Mouse (Mus musculus) lung, embryonic 14.5 days (tissue): Measurements from ENCODE around the gene Cgnl1. TPM values are rescaled to one million over a fixed set of nuclear protein-coding genes. Genes with fewer than 3 reads are reported as not detected.

Experiments used
- ATAC-seq: fragments of 200-750 bp; cut with Nextera tagmentation; 2 replicates; pipeline ENCODE4 v1.8.0; 2017; ENCODE audit warnings: mild to moderate bottlenecking, moderate TSS enrichment, moderate library complexity; ENCODE audit not compliant: insufficient read depth
- DNase-seq: peaks from one replicate; pipeline ENCODE4 v3.0.0-alpha.2; 2015
- H3K27ac ChIP-seq: fragments of 300-500 bp; sonication (generic); 2 replicates; pipeline ENCODE4 v1.5.1; 2014; ENCODE audit warnings: low read depth, mild to moderate bottlenecking, moderate library complexity
- H3K27me3 ChIP-seq: fragments of 300-500 bp; sonication (generic); 2 replicates; pipeline ENCODE4 v1.6.1; 2014; ENCODE audit warnings: low read length, control low read depth; ENCODE audit not compliant: insufficient read depth
- H3K36me3 ChIP-seq: fragments of 300-500 bp; sonication (generic); 2 replicates; pipeline ENCODE4 v1.6.1; 2014; ENCODE audit warnings: control low read depth; ENCODE audit not compliant: insufficient read depth
- H3K4me1 ChIP-seq: fragments of 300-500 bp; sonication (generic); 2 replicates; pipeline ENCODE4 v1.6.1; 2014; ENCODE audit warnings: antibody characterized with exemption, control low read depth; ENCODE audit not compliant: insufficient read depth
- H3K4me2 ChIP-seq: fragments of 300-500 bp; sonication (generic); 2 replicates; pipeline ENCODE4 v1.6.1; 2014; ENCODE audit warnings: mild to moderate bottlenecking
- H3K4me3 ChIP-seq: fragments of 300-500 bp; sonication (generic); 2 replicates; pipeline ENCODE4 v1.5.1; 2014; ENCODE audit warnings: low read depth, low read length
- H3K9ac ChIP-seq: fragments of 300-500 bp; sonication (generic); 2 replicates; pipeline ENCODE4 v1.6.1; 2014
- H3K9me3 ChIP-seq: fragments of 300-500 bp; sonication (generic); 2 replicates; pipeline ENCODE4 v1.6.1; 2016; ENCODE audit warnings: low read depth, low read length, control low read depth
- CTCF ChIP-seq: IDR thresholded peaks from 2 replicates; pipeline ENCODE4 v1.5.1; 2016; ENCODE audit warnings: antibody characterized with exemption, low read depth
- WGBS: fragments of 180-500 bp; shearing (Covaris S2); extraction: QIAGEN DNeasy Blood & Tissue Kit; methylation state at CpG from one replicate; pipeline ENCODE4 v1.1.7; 2014; 5-methylcytosine and 5-hydroxymethylcytosine counted together
- polyA plus RNA-seq: library from polyadenylated mRNA; unstranded; fragments of >200 nt; fragmentation: Nextera tagmentation; extraction: Ambion mirVana; gene quantifications from 2 replicates; pipeline ENCODE4 v1.2.1, GENCODE M21; 2014

Cgnl1 gene
- polyA plus RNA-seq, 1 experiment from 2014 or later: 19.3 TPM

DNA sequence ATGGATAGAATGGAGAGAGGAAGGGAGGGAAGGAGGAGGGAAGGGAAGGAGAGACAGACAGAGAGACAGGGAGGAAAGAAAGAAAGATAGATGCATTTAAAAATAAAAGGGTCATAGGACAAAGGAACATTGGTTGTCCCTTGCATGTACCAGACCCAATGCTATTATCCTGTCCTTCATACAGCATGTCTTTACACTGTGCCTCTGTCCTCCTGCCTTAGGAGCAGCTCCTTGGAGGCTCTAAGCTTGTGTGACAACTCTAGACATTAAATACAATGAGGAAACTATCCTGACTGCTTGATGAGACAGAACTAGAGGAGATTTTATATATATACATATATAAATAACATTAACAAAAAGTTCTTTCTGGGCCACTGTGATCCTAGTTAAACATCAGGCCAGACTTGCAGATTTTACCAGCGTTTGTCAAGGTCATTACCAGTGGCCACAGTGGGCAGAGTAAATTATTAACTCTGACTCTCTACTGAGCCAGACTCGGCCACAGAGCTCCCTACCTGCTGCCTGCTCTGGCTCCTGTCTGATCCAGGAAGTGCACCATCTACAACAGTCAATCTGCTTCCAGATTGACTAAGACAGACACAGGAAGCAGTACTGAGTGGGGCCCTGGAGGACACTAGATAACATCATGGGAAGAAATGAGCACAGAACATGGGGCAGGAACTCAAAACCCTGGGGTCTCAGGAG lies 81.9 kb downstream of the Cgnl1 start:
- no peak for TF ChIP-seq CTCF
- Histone ChIP-seq H3K4me3 (no peak overlapping the region), H3K4me2 (no peak overlapping the region), H3K9ac (no peak overlapping the region), H3K27me3 (no peaks in the 10 kb centered on the region), H3K36me3 (no peaks in the 10 kb centered on the region), H3K9me3 (no peaks in the 10 kb centered on the region), H3K4me1 (peaks cover 2% of the 10 kb centered on the region; the same call in 1 of the 2 replicates), H3K27ac (peak overlapping the region; percentile 75; the same call in 1 of the 2 replicates)
- 33% methylated on average over 2 of the region's 2 CpGs for WGBS
- DNase-seq (no peak), ATAC-seq (no peak)

DNA sequence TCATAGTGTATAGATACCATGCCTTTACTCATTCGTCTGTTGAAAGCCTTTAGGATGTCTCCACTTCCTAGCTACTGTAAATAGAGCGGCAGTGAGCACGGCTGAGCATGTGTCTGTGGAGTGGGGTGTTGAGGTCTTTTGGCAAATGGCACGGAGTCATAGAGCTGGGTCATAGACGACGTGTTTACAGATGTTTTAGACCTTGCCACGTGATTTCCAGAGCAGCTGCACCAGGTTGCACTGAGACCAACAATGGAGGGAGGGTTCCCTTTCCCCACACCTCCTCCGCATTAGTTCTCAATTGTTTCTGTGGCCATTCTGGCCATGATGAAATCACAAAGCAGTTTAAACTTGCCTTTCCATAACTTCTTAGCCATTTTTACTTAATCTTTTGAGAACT lies 84.9 kb downstream of the Cgnl1 start:
- Histone ChIP-seq H3K9ac (no peak overlapping the region), H3K27ac (no peak overlapping the region), H3K4me3 (no peak overlapping the region), H3K9me3 (no peaks in the 10 kb centered on the region), H3K4me2 (no peak overlapping the region), H3K27me3 (no peaks in the 10 kb centered on the region), H3K36me3 (no peaks in the 10 kb centered on the region), H3K4me1 (no peaks in the 10 kb centered on the region)
- DNase-seq (no peak), ATAC-seq (no peak)
- 60% methylated on average over 8 of the region's 8 CpGs for WGBS
- no peak for TF ChIP-seq CTCF

DNA sequence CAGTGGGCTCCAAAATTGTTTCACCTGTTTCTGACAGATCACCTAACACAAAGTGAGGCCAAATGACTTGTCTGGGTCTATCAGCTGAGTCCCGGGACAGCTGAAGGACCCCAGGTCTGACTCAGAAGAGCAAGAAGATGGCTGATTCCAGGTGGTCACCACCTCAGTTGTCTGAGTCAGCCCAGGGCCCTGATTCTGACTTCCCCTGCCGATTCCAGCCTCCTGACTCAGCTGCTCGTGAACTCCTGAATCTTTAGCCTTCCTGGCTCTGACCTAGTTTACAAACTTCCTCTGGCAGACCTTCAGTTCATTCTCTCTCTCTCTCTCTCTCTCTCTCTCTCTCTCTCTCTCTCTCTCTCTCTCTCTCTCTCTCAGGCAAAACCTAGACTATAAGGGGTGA lies 86.6 kb downstream of the Cgnl1 start:
- no peak for DNase-seq
- no peak for ATAC-seq
- Histone ChIP-seq H3K36me3 (no peaks in the 10 kb centered on the region), H3K27me3 (no peaks in the 10 kb centered on the region), H3K4me3 (no peak overlapping the region), H3K4me1 (no peaks in the 10 kb centered on the region), H3K4me2 (no peak overlapping the region), H3K9ac (no peak overlapping the region), H3K27ac (no peak overlapping the region), H3K9me3 (no peaks in the 10 kb centered on the region)
- TF ChIP-seq CTCF: no peak
- 59% methylated on average over 3 of the region's 3 CpGs for WGBS

DNA sequence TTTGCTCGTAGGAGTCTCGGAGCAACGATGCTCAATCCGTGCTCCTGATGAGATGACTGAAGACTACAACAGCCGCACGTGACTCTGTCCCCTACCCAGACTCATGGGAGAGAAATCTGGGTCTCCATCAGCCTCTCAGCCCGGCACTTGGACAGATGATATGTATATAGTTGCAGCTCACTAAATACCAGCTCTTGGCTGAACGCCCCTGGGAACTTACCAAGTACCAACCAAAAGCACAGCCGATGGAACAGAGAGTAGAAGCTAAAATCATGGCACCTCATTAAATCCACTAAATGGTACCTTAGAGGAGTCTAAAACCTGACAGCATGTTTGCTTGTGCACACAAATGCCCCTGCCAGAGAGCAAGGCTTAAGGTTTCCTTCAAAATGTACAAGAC lies 91.0 kb downstream of the Cgnl1 start:
- Histone ChIP-seq H3K4me1 (peaks cover 22% of the 10 kb centered on the region), H3K9me3 (no peaks in the 10 kb centered on the region), H3K4me2 (no peak overlapping the region), H3K36me3 (no peaks in the 10 kb centered on the region), H3K27me3 (no peaks in the 10 kb centered on the region), H3K9ac (no peak overlapping the region), H3K4me3 (no peak overlapping the region), H3K27ac (no peak overlapping the region)
- DNase-seq (no peak), ATAC-seq (no peak)
- TF ChIP-seq CTCF: no peak
- 67% methylated on average over 9 of the region's 9 CpGs for WGBS

DNA sequence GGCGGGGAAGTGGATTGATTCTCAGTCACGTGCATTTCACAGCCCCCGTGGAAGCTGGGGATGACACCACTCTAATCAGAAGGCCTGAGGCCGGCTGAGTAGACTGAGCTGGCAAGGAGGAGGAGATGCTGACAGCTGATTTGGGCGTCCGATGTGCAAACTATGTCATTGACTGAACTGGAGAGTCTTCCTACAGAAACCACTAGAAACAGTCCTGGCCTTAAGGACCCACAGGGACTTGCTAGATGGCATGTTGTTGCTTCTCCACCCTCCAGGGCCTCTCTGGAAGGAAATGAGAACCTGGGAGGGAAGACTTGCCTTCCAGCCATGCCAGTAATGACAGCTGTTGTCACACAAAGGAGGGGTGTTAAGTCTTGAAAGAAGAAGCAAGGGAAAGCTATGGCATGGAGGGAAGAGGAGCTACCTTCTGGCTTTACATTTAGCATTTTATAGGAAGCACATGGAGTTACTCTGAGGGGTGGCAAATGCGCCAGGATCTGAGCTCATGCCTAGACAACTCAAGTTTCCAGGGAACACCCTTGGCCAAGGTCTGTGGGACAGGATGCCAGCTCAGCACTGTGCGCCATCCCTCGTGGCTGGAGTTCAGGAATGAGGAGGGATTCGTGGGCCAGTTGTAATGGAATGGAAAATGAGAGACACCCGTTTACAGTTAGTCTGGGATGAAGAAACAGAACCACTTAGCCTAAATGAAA lies 92.1 kb downstream of the Cgnl1 start:
- Histone ChIP-seq H3K9me3 (no peaks in the 10 kb centered on the region), H3K9ac (no peak overlapping the region), H3K27ac (no peak overlapping the region), H3K4me1 (peaks cover 23% of the 10 kb centered on the region), H3K4me2 (no peak overlapping the region), H3K4me3 (no peak overlapping the region), H3K27me3 (no peaks in the 10 kb centered on the region), H3K36me3 (no peaks in the 10 kb centered on the region)
- WGBS: 60% methylated on average over 11 of the region's 11 CpGs
- TF ChIP-seq CTCF: no peak
- ATAC-seq: no peak
- DNase-seq: no peak

DNA sequence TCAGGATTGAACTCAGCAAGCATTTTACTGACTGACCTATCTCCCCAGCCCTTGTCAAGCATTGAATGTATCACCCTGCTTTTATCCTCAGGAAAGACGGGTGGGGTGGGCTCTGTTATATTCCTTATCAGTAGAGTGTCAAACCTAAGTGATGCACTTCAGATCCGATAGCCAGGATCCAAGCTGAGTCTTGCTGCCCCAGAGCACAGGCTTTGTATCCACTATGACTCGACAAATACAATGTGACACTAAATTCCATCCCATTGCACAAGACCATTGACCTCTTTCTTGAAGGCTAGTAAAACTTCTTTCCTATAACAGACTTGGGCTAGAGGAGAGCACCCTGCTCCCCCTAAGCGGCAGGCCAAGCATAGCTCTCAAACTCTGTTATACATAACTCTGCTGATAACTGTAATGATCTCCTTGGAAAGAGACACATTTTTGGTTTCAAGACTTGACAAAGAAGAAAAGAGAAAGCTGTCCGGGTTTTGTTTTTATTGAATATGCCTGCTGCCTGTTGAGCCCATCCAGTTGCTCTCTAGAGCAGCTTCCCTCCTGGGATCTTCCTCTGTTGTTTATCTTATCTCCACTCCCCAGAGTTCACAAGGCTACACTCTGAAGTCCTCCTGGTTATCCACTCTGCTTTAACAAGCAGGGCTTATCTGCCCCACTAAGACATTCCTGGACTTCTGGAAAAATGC lies 94.3 kb downstream of the Cgnl1 start:
- 19% methylated on average over 5 of the region's 5 CpGs for WGBS
- ATAC-seq (peak; percentile 76), DNase-seq (peak; percentile 58)

DNA sequence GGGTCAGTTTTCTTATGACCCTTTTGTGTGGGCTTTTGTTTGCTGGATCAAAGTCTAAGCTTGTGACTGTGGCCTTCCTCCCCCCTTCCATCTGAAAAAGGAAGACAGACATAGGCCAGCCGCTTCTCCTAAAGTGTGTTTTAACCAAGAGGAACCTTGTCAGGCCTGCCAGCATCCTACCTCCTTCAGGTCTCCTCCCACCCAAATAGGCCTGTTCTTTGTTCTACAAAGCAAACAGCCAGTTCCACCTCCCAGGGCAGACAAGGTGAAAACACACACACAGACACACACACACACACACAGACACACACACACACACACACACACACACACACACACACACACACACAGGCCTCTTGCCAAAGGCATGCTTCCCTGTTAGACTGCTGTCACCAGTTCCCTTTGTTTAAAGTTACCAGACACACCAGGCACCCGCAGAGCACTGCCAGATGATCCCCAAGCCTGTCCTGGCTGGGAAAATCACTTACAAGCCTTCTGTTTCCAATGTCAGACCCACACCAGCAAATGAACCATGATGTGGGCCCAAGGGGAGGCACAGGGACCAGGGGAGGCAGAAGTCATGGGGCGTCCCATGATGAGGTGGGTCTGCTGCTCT lies 95.5 kb downstream of the Cgnl1 start:
- H3K27ac ChIP-seq: peak overlapping the region; percentile 82
- H3K4me3 ChIP-seq: no peak overlapping the region
- peaks cover 23% of the 10 kb centered on the region for H3K4me1 ChIP-seq
- no peak overlapping the region for H3K9ac ChIP-seq
- no peak overlapping the region for H3K4me2 ChIP-seq
- no peaks in the 10 kb centered on the region for H3K27me3 ChIP-seq
- 0 out of 2 replicates have a peak, but pooled peaks have one; percentile 36 for ATAC-seq
- H3K36me3 ChIP-seq: no peaks in the 10 kb centered on the region
- WGBS: 34% methylated on average over 3 of the region's 3 CpGs
- DNase-seq: peak; percentile 24
- no peaks in the 10 kb centered on the region for H3K9me3 ChIP-seq
- TF ChIP-seq CTCF: no peak

More for the DNA sequence above, 94.3 kb downstream of the Cgnl1 start:
- Histone ChIP-seq H3K27ac (peak overlapping the region; percentile 15; the same call in 1 of the 2 replicates), H3K27me3 (no peaks in the 10 kb centered on the region), H3K9ac (no peak overlapping the region), H3K9me3 (no peaks in the 10 kb centered on the region), H3K36me3 (no peaks in the 10 kb centered on the region), H3K4me1 (peaks cover 23% of the 10 kb centered on the region), H3K4me2 (no peak overlapping the region), H3K4me3 (no peak overlapping the region)
- TF ChIP-seq CTCF: no peak
